Mouse (Mus musculus): Measurements from ENCODE around the gene Gabarap.
"Not testable (repeated sequence)": the region's sequence is repeated elsewhere in the genome, so short reads cannot be mapped to it uniquely, and the experiment has no call there.

Gabarap gene

GRCm38 (mm10) chr11:69990850-69991691 is at the start of gene Gabarap:
TSS of gene Gabarap (plus strand) at chr11:69991143.
- DNase-seq (ENCODE audit: low spot score): peak; percentile 98

GRCm38 (mm10) chr11:69945216-69945615 is 45.7 kb upstream of the Gabarap start:
- DNase-seq (ENCODE audit: low spot score): no peak

- no peak for DNase-seq (ENCODE audit: low spot score)
These were observed 44.7 kb upstream of the Gabarap start for GRCm38 (mm10) chr11:69945997-69946891.

- peak; percentile 32 for DNase-seq (ENCODE audit: low spot score)
These were observed 43.4 kb upstream of the Gabarap start for GRCm38 (mm10) chr11:69947337-69948065.

GRCm38 (mm10) chr11:69948066-69948762 is 42.7 kb upstream of the Gabarap start, which contains the start of gene Slc2a4:
TSS of gene Slc2a4 (minus strand) at chr11:69948188.
- DNase-seq (ENCODE audit: low spot score): peak; percentile 88

GRCm38 (mm10) chr11:69948763-69949150 is 42.2 kb upstream of the Gabarap start:
- peak; percentile 91 for DNase-seq (ENCODE audit: low spot score)

GRCm38 (mm10) chr11:69950807-69951459 is 40.0 kb upstream of the Gabarap start:
- DNase-seq (ENCODE audit: low spot score): no peak

GRCm38 (mm10) chr11:69952274-69952673 is 38.7 kb upstream of the Gabarap start:
- no peak for DNase-seq (ENCODE audit: low spot score)

GRCm38 (mm10) chr11:69953267-69953915 is 37.6 kb upstream of the Gabarap start:
- DNase-seq (ENCODE audit: low spot score): no peak

- DNase-seq (ENCODE audit: low spot score): not testable (repeated sequence)
These were observed 35.3 kb upstream of the Gabarap start for GRCm38 (mm10) chr11:69955618-69956017.

- DNase-seq (ENCODE audit: low spot score): no peak
These were observed 34.7 kb upstream of the Gabarap start for GRCm38 (mm10) chr11:69956218-69956617.

- DNase-seq (ENCODE audit: low spot score): no peak
These were observed 30.3 kb upstream of the Gabarap start for GRCm38 (mm10) chr11:69960616-69961015.

- no peak for DNase-seq (ENCODE audit: low spot score)
These were observed 29.1 kb upstream of the Gabarap start for GRCm38 (mm10) chr11:69961841-69962240.

GRCm38 (mm10) chr11:69964650-69965270 is 26.2 kb upstream of the Gabarap start, which contains the start of gene Cldn7:
TSS of gene Cldn7 (plus strand) at chr11:69964779.
- DNase-seq (ENCODE audit: low spot score): no peak

GRCm38 (mm10) chr11:69965271-69966005 is 25.5 kb upstream of the Gabarap start:
- DNase-seq (ENCODE audit: low spot score): no peak

GRCm38 (mm10) chr11:69966006-69966859 is 24.7 kb upstream of the Gabarap start:
- DNase-seq (ENCODE audit: low spot score): no peak

GRCm38 (mm10) chr11:69966860-69967517 is 24.0 kb upstream of the Gabarap start:
- DNase-seq (ENCODE audit: low spot score): no peak

GRCm38 (mm10) chr11:69968793-69969192 is 22.1 kb upstream of the Gabarap start:
- no peak for DNase-seq (ENCODE audit: low spot score)
